Mouse (Mus musculus) liver (tissue): ENCODE results near the gene Thada.

Experiments used
- DNase-seq: peaks from one replicate; pipeline ENCODE4 v3.0.0-alpha.2; 2020; ENCODE audit warnings: mixed read lengths

Thada gene

GRCm38 (mm10) chr17:84465753-84466608 is at the start of gene Thada:
TSS of gene Thada (minus strand) at chr17:84466205.
- DNase-seq = peak; percentile 96

GRCm38 (mm10) chr17:84512516-84513085 is 46.6 kb upstream of the Thada start:
- no peak for DNase-seq

- peak; percentile 69 for DNase-seq
These were observed 45.9 kb upstream of the Thada start, which contains the start of gene Plekhh2 for GRCm38 (mm10) chr17:84511682-84512515. TSS of gene Plekhh2 (plus strand) at chr17:84511895.

GRCm38 (mm10) chr17:84510961-84511639 is 45.1 kb upstream of the Thada start:
- DNase-seq = no peak

GRCm38 (mm10) chr17:84510355-84510754 is 44.4 kb upstream of the Thada start:
- DNase-seq = peak; percentile 8

GRCm38 (mm10) chr17:84509176-84509575 is 43.2 kb upstream of the Thada start:
- no peak for DNase-seq

GRCm38 (mm10) chr17:84508736-84509135 is 42.7 kb upstream of the Thada start:
- DNase-seq = no peak

- DNase-seq = no peak
These were observed 39.9 kb upstream of the Thada start for GRCm38 (mm10) chr17:84505922-84506321.

GRCm38 (mm10) chr17:84502341-84502740 is 36.3 kb upstream of the Thada start:
- no peak for DNase-seq

GRCm38 (mm10) chr17:84498639-84499038 is 32.6 kb upstream of the Thada start:
- no peak for DNase-seq

- no peak for DNase-seq
These were observed 32.1 kb upstream of the Thada start for GRCm38 (mm10) chr17:84497972-84498604.

GRCm38 (mm10) chr17:84497559-84497958 is 31.6 kb upstream of the Thada start:
- no peak for DNase-seq

- no peak for DNase-seq
These were observed 31.0 kb upstream of the Thada start for GRCm38 (mm10) chr17:84497026-84497425.

- no peak for DNase-seq
These were observed 26.4 kb upstream of the Thada start for GRCm38 (mm10) chr17:84492255-84492880.

- DNase-seq = no peak
These were observed 21.4 kb upstream of the Thada start for GRCm38 (mm10) chr17:84487415-84487814.

- no peak for DNase-seq
These were observed 17.8 kb upstream of the Thada start for GRCm38 (mm10) chr17:84483673-84484320.

GRCm38 (mm10) chr17:84482831-84483230 is 16.8 kb upstream of the Thada start:
- DNase-seq = no peak

- DNase-seq = no peak
These were observed 14.7 kb upstream of the Thada start for GRCm38 (mm10) chr17:84480464-84481355.

GRCm38 (mm10) chr17:84478276-84478675 is 12.3 kb upstream of the Thada start:
- no peak for DNase-seq

GRCm38 (mm10) chr17:84477176-84477575 is 11.2 kb upstream of the Thada start:
- DNase-seq = no peak
